Mouse (Mus musculus) lung, postnatal 25 days (tissue): ENCODE measurements around the gene Pgrmc2.
A peak's percentile ranks its signal among the peaks of the same experiment; 100 is the strongest.

ENCODE experiments used
- DNase-seq: peaks from one replicate; pipeline ENCODE4 v3.0.0; 2022; ENCODE audit warnings: low spot score

The Pgrmc2 gene

GRCm38 (mm10) chr3:41070519-41070918, 12.3 kb downstream of the Pgrmc2 start:
- no peak for DNase-seq

GRCm38 (mm10) chr3:41065320-41065719, 17.5 kb downstream of the Pgrmc2 start:
- DNase-seq, result no peak

- DNase-seq, result no peak
Measured at GRCm38 (mm10) chr3:41062758-41063157, 20.1 kb downstream of the Pgrmc2 start.

- no peak for DNase-seq
Measured at GRCm38 (mm10) chr3:41061831-41062565, 20.8 kb downstream of the Pgrmc2 start.

GRCm38 (mm10) chr3:41059249-41059648, 23.6 kb downstream of the Pgrmc2 start:
- no peak for DNase-seq

- peak; percentile 10 for DNase-seq
Measured at GRCm38 (mm10) chr3:41058395-41058794, 24.5 kb downstream of the Pgrmc2 start.

GRCm38 (mm10) chr3:41053334-41053733, 29.5 kb downstream of the Pgrmc2 start:
- no peak for DNase-seq

- DNase-seq, result no peak
Measured at GRCm38 (mm10) chr3:41047838-41048237, 35.0 kb downstream of the Pgrmc2 start.

GRCm38 (mm10) chr3:41043756-41044354, 39.0 kb downstream of the Pgrmc2 start:
- no peak for DNase-seq

GRCm38 (mm10) chr3:41042195-41042938, 40.5 kb downstream of the Pgrmc2 start:
- peak; percentile 38 for DNase-seq

GRCm38 (mm10) chr3:41041241-41041640, 41.6 kb downstream of the Pgrmc2 start:
- DNase-seq, result no peak

GRCm38 (mm10) chr3:41038297-41038916, 44.4 kb downstream of the Pgrmc2 start:
- no peak for DNase-seq

GRCm38 (mm10) chr3:41031286-41032210, 51.3 kb downstream of the Pgrmc2 start:
- DNase-seq, result no peak

- no peak for DNase-seq
Measured at GRCm38 (mm10) chr3:41030705-41031104, 52.1 kb downstream of the Pgrmc2 start.

GRCm38 (mm10) chr3:41021980-41022379, 60.9 kb downstream of the Pgrmc2 start:
- DNase-seq, result peak; percentile 9

GRCm38 (mm10) chr3:41020687-41021086, 62.2 kb downstream of the Pgrmc2 start:
- DNase-seq, result peak; percentile 15

- no peak for DNase-seq
Measured at GRCm38 (mm10) chr3:41018022-41018608, 64.7 kb downstream of the Pgrmc2 start.
